Mouse (Mus musculus): ENCODE measurements at regions not wholly inside any gene's neighbourhood (a gene's known extent, or its start where the extent isn't known, plus 50 kb on each side); places are given as distances from the start of the nearest gene placed in this dataset.

DNA sequence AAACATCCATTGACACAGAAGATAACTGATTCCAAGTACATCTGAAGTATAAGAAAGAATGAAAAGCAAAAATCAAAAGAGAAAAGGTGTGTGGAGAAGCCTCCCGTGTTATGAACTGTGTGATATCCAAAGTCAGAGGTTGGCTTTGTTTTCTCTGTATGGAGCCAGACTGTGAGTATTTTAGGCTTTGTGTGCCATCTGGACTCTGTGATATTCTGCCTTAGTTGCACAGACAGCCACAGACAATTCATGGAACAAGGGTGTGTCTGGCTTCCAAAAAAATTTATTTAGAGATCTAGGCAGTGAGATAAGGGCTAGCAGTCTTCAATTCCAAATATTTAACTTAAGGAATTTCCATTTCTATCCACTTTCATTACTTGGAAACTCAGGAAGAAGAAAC lies 111.5 kb upstream of the Dpp10 start:
- intact Hi-C loops (cut with DNase I): no loop called here
- no peak for DNase-seq

DNA sequence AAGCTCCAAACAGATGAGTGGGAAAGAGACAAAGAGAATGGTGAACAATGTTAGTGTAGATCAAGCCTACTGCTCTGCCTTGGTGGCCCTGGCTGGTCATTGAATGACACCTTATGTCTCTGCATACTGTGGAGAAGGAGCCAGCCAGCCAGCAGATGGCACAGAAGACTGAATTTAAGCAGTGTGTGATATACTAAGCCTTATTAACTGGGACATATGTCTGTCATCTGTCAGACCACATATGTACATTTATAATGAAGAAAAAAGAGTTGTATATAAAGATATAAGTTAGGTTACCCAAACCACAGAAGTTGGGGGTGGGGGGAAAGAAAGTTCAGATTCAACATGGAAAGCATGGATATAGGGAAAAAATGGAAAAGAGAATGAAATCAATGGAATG lies 106.7 kb upstream of the Dpp10 start:
- intact Hi-C loops (cut with DNase I): no loop called here

DNA sequence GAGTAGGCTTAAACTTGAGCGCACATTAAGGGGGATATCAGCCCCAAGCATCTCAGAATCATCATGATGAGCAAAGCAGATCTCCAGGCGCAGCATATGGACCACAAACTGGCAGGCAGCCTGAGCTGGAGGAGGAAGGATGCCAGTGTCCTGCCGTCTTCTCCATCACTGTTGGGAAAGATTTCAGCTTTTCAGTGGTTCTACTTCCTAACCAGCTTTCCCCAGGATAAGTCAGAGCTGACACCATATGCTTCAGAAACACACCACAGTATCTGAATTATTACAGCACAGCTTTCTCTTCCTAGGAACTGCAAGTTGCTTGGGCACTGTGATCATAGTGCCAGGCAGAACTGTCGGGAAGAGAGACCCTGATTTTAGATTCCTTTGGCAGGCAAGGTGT lies 103.2 kb upstream of the Dpp10 start:
- intact Hi-C loops (cut with DNase I): no loop called here

More for the DNA sequence above, 106.7 kb upstream of the Dpp10 start:
- DNase-seq: no peak

DNA sequence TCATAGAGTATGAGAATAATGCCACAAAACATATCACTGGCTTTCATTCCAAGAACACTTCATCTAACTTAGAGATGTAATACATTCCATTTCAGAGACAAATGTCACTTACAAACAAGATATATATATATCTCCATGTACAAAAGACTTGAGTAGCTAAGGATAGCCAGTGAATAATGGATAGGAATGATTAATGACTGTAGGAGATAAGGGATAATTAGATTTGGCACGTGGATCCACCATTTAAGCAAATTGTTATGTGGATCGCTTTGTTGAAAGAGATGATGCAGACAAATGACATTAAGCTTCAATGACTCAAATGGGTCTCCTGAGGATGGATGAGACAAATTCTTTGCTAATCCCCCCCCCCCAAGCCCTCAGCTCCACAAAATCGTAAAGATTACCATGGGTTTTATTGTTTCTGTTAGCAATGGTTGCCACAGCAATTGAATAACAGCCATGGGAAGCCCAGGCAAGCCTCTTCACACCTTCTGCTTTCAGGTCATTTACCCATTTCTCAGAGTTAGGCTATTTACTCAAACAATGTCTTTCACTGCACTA lies 59.0 kb upstream of the Dpp10 start:
- intact Hi-C loops (cut with DNase I): no loop called here

More for the DNA sequence above, 103.2 kb upstream of the Dpp10 start:
- peak; percentile 58 for DNase-seq

DNA sequence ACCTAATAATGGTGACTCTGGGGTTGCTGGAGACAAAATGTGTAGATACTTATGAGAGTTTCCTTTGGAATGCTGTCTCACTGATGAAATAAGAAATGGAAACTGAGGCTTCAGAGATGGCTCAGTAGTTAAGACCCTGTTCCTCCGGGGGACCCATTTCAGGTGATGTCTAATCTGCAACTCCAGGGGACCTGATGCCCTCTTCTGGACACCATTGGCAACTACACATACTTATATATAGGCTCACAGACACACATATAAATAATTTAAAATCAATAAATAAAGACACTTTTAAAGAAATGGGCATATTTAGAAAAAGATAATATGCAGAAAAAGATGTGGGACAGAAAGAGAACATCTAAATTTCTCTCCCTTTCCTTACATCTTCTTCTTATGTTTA lies 57.7 kb upstream of the Dpp10 start:
- intact Hi-C loops (cut with DNase I): no loop called here
- no peak for DNase-seq

More for the DNA sequence above, 59.0 kb upstream of the Dpp10 start:
- no peak for DNase-seq

Measured in left cerebral cortex, postnatal 4 days (tissue).